Mouse (Mus musculus): ENCODE measurements around the gene Fgf18.

The Fgf18 gene

GRCm38 (mm10) chr11:33086046-33086445 lies 61.2 kb downstream of the Fgf18 start:
- in situ Hi-C loops (cut with MboI; ENCODE audit: low pct_unique_long_range_greater_than_20kb in 1 of 2, low sequenced_read_pairs in 2 of 2, unreplicated experiment in 1 of 2) = no loop called here

- in situ Hi-C loops (cut with MboI; ENCODE audit: low pct_unique_long_range_greater_than_20kb in 1 of 2, low sequenced_read_pairs in 2 of 2, unreplicated experiment in 1 of 2) = no loop called here
Measured at GRCm38 (mm10) chr11:33085514-33085913, 61.7 kb downstream of the Fgf18 start.

GRCm38 (mm10) chr11:33085054-33085453 lies 62.1 kb downstream of the Fgf18 start:
- in situ Hi-C loops (cut with MboI; ENCODE audit: low pct_unique_long_range_greater_than_20kb in 1 of 2, low sequenced_read_pairs in 2 of 2, unreplicated experiment in 1 of 2) = no loop called here

- in situ Hi-C loops (cut with MboI; ENCODE audit: low pct_unique_long_range_greater_than_20kb in 1 of 2, low sequenced_read_pairs in 2 of 2, unreplicated experiment in 1 of 2) = no loop called here
Measured at GRCm38 (mm10) chr11:33084041-33084440, 63.2 kb downstream of the Fgf18 start.

GRCm38 (mm10) chr11:33081175-33081574 lies 66.0 kb downstream of the Fgf18 start:
- in situ Hi-C loops (cut with MboI; ENCODE audit: low pct_unique_long_range_greater_than_20kb in 1 of 2, low sequenced_read_pairs in 2 of 2, unreplicated experiment in 1 of 2) = no loop called here

GRCm38 (mm10) chr11:33080046-33080808 lies 67.0 kb downstream of the Fgf18 start:
- in situ Hi-C loops (cut with MboI; ENCODE audit: low pct_unique_long_range_greater_than_20kb in 1 of 2, low sequenced_read_pairs in 2 of 2, unreplicated experiment in 1 of 2) = no loop called here

GRCm38 (mm10) chr11:33079424-33079823 lies 67.8 kb downstream of the Fgf18 start:
- in situ Hi-C loops (cut with MboI; ENCODE audit: low pct_unique_long_range_greater_than_20kb in 1 of 2, low sequenced_read_pairs in 2 of 2, unreplicated experiment in 1 of 2) = no loop called here

- in situ Hi-C loops (cut with MboI; ENCODE audit: low pct_unique_long_range_greater_than_20kb in 1 of 2, low sequenced_read_pairs in 2 of 2, unreplicated experiment in 1 of 2) = no loop called here
Measured at GRCm38 (mm10) chr11:33078036-33078435, 69.2 kb downstream of the Fgf18 start.

- in situ Hi-C loops (cut with MboI; ENCODE audit: low pct_unique_long_range_greater_than_20kb in 1 of 2, low sequenced_read_pairs in 2 of 2, unreplicated experiment in 1 of 2) = no loop called here
Measured at GRCm38 (mm10) chr11:33075293-33075692, 71.9 kb downstream of the Fgf18 start.

GRCm38 (mm10) chr11:33074541-33074940 lies 72.7 kb downstream of the Fgf18 start:
- in situ Hi-C loops (cut with MboI; ENCODE audit: low pct_unique_long_range_greater_than_20kb in 1 of 2, low sequenced_read_pairs in 2 of 2, unreplicated experiment in 1 of 2) = no loop called here

- in situ Hi-C loops (cut with MboI; ENCODE audit: low pct_unique_long_range_greater_than_20kb in 1 of 2, low sequenced_read_pairs in 2 of 2, unreplicated experiment in 1 of 2) = no loop called here
Measured at GRCm38 (mm10) chr11:33071358-33071922, 75.8 kb downstream of the Fgf18 start.

GRCm38 (mm10) chr11:33070520-33070919 lies 76.7 kb downstream of the Fgf18 start:
- in situ Hi-C loops (cut with MboI; ENCODE audit: low pct_unique_long_range_greater_than_20kb in 1 of 2, low sequenced_read_pairs in 2 of 2, unreplicated experiment in 1 of 2) = no loop called here
